Mouse (Mus musculus) heart, embryonic 15.5 days (tissue): ENCODE results near the gene 4921517D22Rik. TPM values are rescaled to one million over a fixed set of nuclear protein-coding genes. Genes with fewer than 3 reads are reported as not detected.
A peak's percentile ranks its signal among the peaks of the same experiment; 100 is the strongest.

ENCODE experiments used
- ATAC-seq: fragments of 200-750 bp; cut with Nextera tagmentation; replicated peaks from 2 replicates; pipeline ENCODE4 v1.8.0; 2017; ENCODE audit warnings: low read depth, moderate TSS enrichment; ENCODE audit not compliant: insufficient number of reproducible peaks, insufficient read depth, low FRiP score
- H3K27ac ChIP-seq: fragments of 300-500 bp; sonication (generic); 2 replicates; pipeline ENCODE4 v1.5.1; 2015; ENCODE audit warnings: mild to moderate bottlenecking, inconsistent platforms
- H3K27me3 ChIP-seq: fragments of 300-500 bp; sonication (generic); 2 replicates; pipeline ENCODE4 v1.6.1; 2015; ENCODE audit warnings: inconsistent platforms
- H3K36me3 ChIP-seq: fragments of 300-500 bp; sonication (generic); 2 replicates; pipeline ENCODE4 v1.6.1; 2015; ENCODE audit warnings: mild to moderate bottlenecking, inconsistent platforms
- H3K4me1 ChIP-seq: fragments of 300-500 bp; sonication (generic); replicated peaks from 2 replicates; pipeline ENCODE4 v1.6.1; 2015; ENCODE audit warnings: inconsistent platforms
- H3K4me2 ChIP-seq: fragments of 300-500 bp; sonication (generic); 2 replicates; pipeline ENCODE4 v1.6.1; 2015; ENCODE audit warnings: inconsistent platforms, mild to moderate bottlenecking, moderate library complexity
- H3K4me3 ChIP-seq: fragments of 300-500 bp; sonication (generic); 2 replicates; pipeline ENCODE4 v1.5.1; 2015; ENCODE audit warnings: mild to moderate bottlenecking, inconsistent platforms
- H3K9ac ChIP-seq: fragments of 300-500 bp; sonication (generic); 2 replicates; pipeline ENCODE4 v1.6.1; 2015; ENCODE audit warnings: mild to moderate bottlenecking, inconsistent platforms
- H3K9me3 ChIP-seq: fragments of 300-500 bp; sonication (generic); replicated peaks from 2 replicates; pipeline ENCODE4 v1.6.1; 2016; ENCODE audit warnings: inconsistent platforms
- WGBS: fragments of 180-500 bp; shearing (Covaris S2); methylation state at CpG from one replicate; pipeline ENCODE4 v1.1.7; 2015; ENCODE audit warnings: mixed read lengths; 5-methylcytosine and 5-hydroxymethylcytosine counted together
- polyA plus RNA-seq: library from polyadenylated mRNA; unstranded; fragments of >200 nt; fragmentation: Nextera tagmentation; extraction: Ambion mirVana; gene quantifications from 2 replicates; pipeline ENCODE4 v1.2.1, GENCODE M21; 2015

4921517D22Rik gene
- polyA plus RNA-seq, 1 experiment from 2014 or later: not detected

GRCm38 (mm10) chr13:59674215-59674614 is 19.7 kb downstream of the 4921517D22Rik start:
- Histone ChIP-seq H3K4me3 (0 out of 2 replicates have a peak overlapping the region, but pooled peaks have one; percentile 14), H3K27me3 (no peaks in the 10 kb centered on the region), H3K4me1 (peaks cover 4% of the 10 kb centered on the region; the same call in 1 of the 2 replicates), H3K36me3 (no peaks in the 10 kb centered on the region), H3K27ac (no peak overlapping the region), H3K9ac (no peak overlapping the region), H3K9me3 (no peaks in the 10 kb centered on the region), H3K4me2 (peak overlapping the region; percentile 72)
- WGBS: 41% methylated on average over 3 of the region's 3 CpGs
- ATAC-seq: no peak

GRCm38 (mm10) chr13:59673597-59673996 is 20.3 kb downstream of the 4921517D22Rik start:
- H3K27me3 ChIP-seq: no peaks in the 10 kb centered on the region
- no peak overlapping the region for H3K27ac ChIP-seq
- H3K4me2 ChIP-seq: no peak overlapping the region
- ATAC-seq: no peak
- peaks cover 6% of the 10 kb centered on the region for H3K4me1 ChIP-seq
- H3K36me3 ChIP-seq: no peaks in the 10 kb centered on the region
- H3K9ac ChIP-seq: no peak overlapping the region
- WGBS: 75% methylated on average over 7 of the region's 7 CpGs
- H3K9me3 ChIP-seq: no peaks in the 10 kb centered on the region
- H3K4me3 ChIP-seq: no peak overlapping the region

GRCm38 (mm10) chr13:59672248-59672647 is 21.7 kb downstream of the 4921517D22Rik start:
- Histone ChIP-seq H3K27ac (no peak overlapping the region), H3K9me3 (no peaks in the 10 kb centered on the region), H3K36me3 (no peaks in the 10 kb centered on the region), H3K4me1 (peaks cover 11% of the 10 kb centered on the region), H3K4me2 (no peak overlapping the region), H3K27me3 (no peaks in the 10 kb centered on the region), H3K4me3 (no peak overlapping the region), H3K9ac (no peak overlapping the region)
- 68% methylated on average over 6 of the region's 6 CpGs for WGBS
- ATAC-seq: no peak

- 78% methylated on average over 2 of the region's 2 CpGs for WGBS
- no peak for ATAC-seq
- H3K4me1 ChIP-seq: peaks cover 11% of the 10 kb centered on the region
- no peaks in the 10 kb centered on the region for H3K9me3 ChIP-seq
- no peaks in the 10 kb centered on the region for H3K36me3 ChIP-seq
- no peak overlapping the region for H3K9ac ChIP-seq
- no peak overlapping the region for H3K4me3 ChIP-seq
- no peaks in the 10 kb centered on the region for H3K27me3 ChIP-seq
- no peak overlapping the region for H3K4me2 ChIP-seq
- H3K27ac ChIP-seq: no peak overlapping the region
Observed at GRCm38 (mm10) chr13:59671521-59671920, 22.4 kb downstream of the 4921517D22Rik start.

- H3K9ac ChIP-seq: no peak overlapping the region
- peaks cover 13% of the 10 kb centered on the region for H3K4me1 ChIP-seq
- H3K36me3 ChIP-seq: 0 out of 2 replicates have a peak, but pooled peaks cover 3% of the 10 kb centered on the region
- no peak overlapping the region for H3K4me3 ChIP-seq
- no peaks in the 10 kb centered on the region for H3K9me3 ChIP-seq
- no peaks in the 10 kb centered on the region for H3K27me3 ChIP-seq
- no peak overlapping the region for H3K4me2 ChIP-seq
- ATAC-seq: no peak
- 90% methylated on average over 10 of the region's 10 CpGs for WGBS
- no peak overlapping the region for H3K27ac ChIP-seq
Observed at GRCm38 (mm10) chr13:59669946-59670345, 24.0 kb downstream of the 4921517D22Rik start.

- Histone ChIP-seq H3K4me2 (peak overlapping the region; percentile 8; the same call in 1 of the 2 replicates), H3K4me3 (no peak overlapping the region), H3K9me3 (no peaks in the 10 kb centered on the region), H3K27ac (peak overlapping the region; percentile 57), H3K4me1 (peaks cover 9% of the 10 kb centered on the region), H3K9ac (no peak overlapping the region), H3K36me3 (peaks cover 15% of the 10 kb centered on the region; the same call in 1 of the 2 replicates), H3K27me3 (no peaks in the 10 kb centered on the region)
- 34% methylated on average over 11 of the region's 11 CpGs for WGBS
- peak; percentile 32; the same call in 1 of the 2 replicates for ATAC-seq
Observed at GRCm38 (mm10) chr13:59668501-59669093, 25.3 kb downstream of the 4921517D22Rik start.

- H3K27me3 ChIP-seq: no peaks in the 10 kb centered on the region
- no peak for ATAC-seq
- H3K4me2 ChIP-seq: no peak overlapping the region
- H3K4me3 ChIP-seq: no peak overlapping the region
- no peak overlapping the region for H3K27ac ChIP-seq
- H3K4me1 ChIP-seq: peaks cover 9% of the 10 kb centered on the region
- H3K9ac ChIP-seq: no peak overlapping the region
- H3K36me3 ChIP-seq: peaks cover 22% of the 10 kb centered on the region; the same call in 1 of the 2 replicates
- H3K9me3 ChIP-seq: no peaks in the 10 kb centered on the region
- 88% methylated on average over 5 of the region's 5 CpGs for WGBS
Observed at GRCm38 (mm10) chr13:59667763-59668162, 26.1 kb downstream of the 4921517D22Rik start.

GRCm38 (mm10) chr13:59663939-59664712 is 29.8 kb downstream of the 4921517D22Rik start:
- peaks cover 9% of the 10 kb centered on the region for H3K4me1 ChIP-seq

GRCm38 (mm10) chr13:59661966-59662365 is 31.9 kb downstream of the 4921517D22Rik start:
- Histone ChIP-seq H3K9ac (no peak overlapping the region), H3K4me1 (peaks cover 2% of the 10 kb centered on the region), H3K27ac (no peak overlapping the region), H3K4me2 (no peak overlapping the region), H3K27me3 (no peaks in the 10 kb centered on the region), H3K9me3 (no peaks in the 10 kb centered on the region), H3K36me3 (peaks cover 36% of the 10 kb centered on the region), H3K4me3 (no peak overlapping the region)
- WGBS: 95% methylated on average over 12 of the region's 12 CpGs
- ATAC-seq: no peak

More at GRCm38 (mm10) chr13:59663939-59664712, 29.8 kb downstream of the 4921517D22Rik start:
- peaks cover 36% of the 10 kb centered on the region for H3K36me3 ChIP-seq
- H3K9ac ChIP-seq: no peak overlapping the region
- H3K4me2 ChIP-seq: no peak overlapping the region
- no peak overlapping the region for H3K4me3 ChIP-seq
- H3K9me3 ChIP-seq: no peaks in the 10 kb centered on the region
- no peak overlapping the region for H3K27ac ChIP-seq
- H3K27me3 ChIP-seq: no peaks in the 10 kb centered on the region
- ATAC-seq: no peak
- WGBS: 90% methylated on average over 19 of the region's 19 CpGs

GRCm38 (mm10) chr13:59661387-59661786 is 32.5 kb downstream of the 4921517D22Rik start:
- ATAC-seq: no peak
- H3K36me3 ChIP-seq: peaks cover 36% of the 10 kb centered on the region
- no peaks in the 10 kb centered on the region for H3K27me3 ChIP-seq
- H3K27ac ChIP-seq: no peak overlapping the region
- peaks cover 2% of the 10 kb centered on the region for H3K4me1 ChIP-seq
- H3K9ac ChIP-seq: no peak overlapping the region
- no peak overlapping the region for H3K4me3 ChIP-seq
- WGBS: 88% methylated on average over 8 of the region's 8 CpGs
- no peaks in the 10 kb centered on the region for H3K9me3 ChIP-seq
- no peak overlapping the region for H3K4me2 ChIP-seq

GRCm38 (mm10) chr13:59660371-59660770 is 33.5 kb downstream of the 4921517D22Rik start:
- Histone ChIP-seq H3K27ac (no peak overlapping the region), H3K27me3 (no peaks in the 10 kb centered on the region), H3K4me3 (no peak overlapping the region), H3K9ac (no peak overlapping the region), H3K4me2 (no peak overlapping the region), H3K4me1 (no peaks in the 10 kb centered on the region; the same call in none of the 2 replicates), H3K9me3 (no peaks in the 10 kb centered on the region), H3K36me3 (peaks cover 36% of the 10 kb centered on the region)
- ATAC-seq: no peak
- WGBS: 98% methylated on average over 3 of the region's 3 CpGs
